Mouse (Mus musculus) megakaryocyte, adult 5-6 weeks (primary cell): ENCODE measurements around the gene Spaca6. TPM values are rescaled to one million over a fixed set of nuclear protein-coding genes. Genes with fewer than 3 reads are reported as not detected.

Experiments used
- ATAC-seq: 2 replicates; pipeline ENCODE4 v1.8.0; 2016; ENCODE audit warnings: mild to moderate bottlenecking, inconsistent platforms; ENCODE audit not compliant: poor library complexity, severe bottlenecking
- total RNA-seq, 2 experiments: library from RNA; stranded (forward) in 1 of 2; stranded (reverse) in 1 of 2; fragments of 153-499, 151-499 nt in 1 of 2; fragments of 221-1000, 200-1000 nt in 1 of 2; gene quantifications; 2 replicates each; pipeline versions ENCODE4 v1.2.3 to v1.2.4; 2015 to 2017

Gene Spaca6
- 7.5 and 10.1 TPM in 2 replicates for total RNA-seq (2015)
- total RNA-seq (2017): 1.9 TPM in 1 of 2 replicates, not detected in the other

- peak; percentile 46 for ATAC-seq
Observed at GRCm38 (mm10) chr17:17826751-17827657, at the start of gene Spaca6. Gene Spaca6, plus strand, starts transcription at chr17:17827158.

GRCm38 (mm10) chr17:17790866-17791630 lies 35.9 kb upstream of the Spaca6 start:
- ATAC-seq: no peak

GRCm38 (mm10) chr17:17792578-17792977 lies 34.4 kb upstream of the Spaca6 start:
- no peak for ATAC-seq

GRCm38 (mm10) chr17:17795527-17795926 lies 31.4 kb upstream of the Spaca6 start:
- no peak for ATAC-seq

GRCm38 (mm10) chr17:17823612-17824336 lies 3.2 kb upstream of the Spaca6 start:
- ATAC-seq: no peak

- ATAC-seq: no peak
Observed at GRCm38 (mm10) chr17:17825921-17826591, 902 bp upstream of the Spaca6 start.

GRCm38 (mm10) chr17:17827658-17828190 lies 766 bp downstream of the Spaca6 start:
- ATAC-seq: peak; percentile 16; the same call in 1 of the 2 replicates

- no peak for ATAC-seq
Observed at GRCm38 (mm10) chr17:17828191-17828981, 1.4 kb downstream of the Spaca6 start.

GRCm38 (mm10) chr17:17829052-17829785 lies 2.3 kb downstream of the Spaca6 start:
- no peak for ATAC-seq

GRCm38 (mm10) chr17:17829816-17830535 lies 3.0 kb downstream of the Spaca6 start:
- no peak for ATAC-seq

GRCm38 (mm10) chr17:17830731-17831130 lies 3.8 kb downstream of the Spaca6 start:
- no peak for ATAC-seq

GRCm38 (mm10) chr17:17834896-17835295 lies 7.9 kb downstream of the Spaca6 start:
- ATAC-seq: no peak

- ATAC-seq: no peak
Observed at GRCm38 (mm10) chr17:17836101-17836500, 9.1 kb downstream of the Spaca6 start.

- ATAC-seq: no peak
Observed at GRCm38 (mm10) chr17:17837426-17837825, 10.5 kb downstream of the Spaca6 start.

- peak; percentile 94 for ATAC-seq
Observed at GRCm38 (mm10) chr17:17837919-17838701, 11.2 kb downstream of the Spaca6 start.

- peak; percentile 20 for ATAC-seq
Observed at GRCm38 (mm10) chr17:17839276-17839675, 12.3 kb downstream of the Spaca6 start.

- ATAC-seq: no peak
Observed at GRCm38 (mm10) chr17:17840796-17841195, 13.8 kb downstream of the Spaca6 start.
